Mouse (Mus musculus): Measurements from ENCODE around the gene Pnrc1. TPM values are rescaled to one million over a fixed set of nuclear protein-coding genes. Genes with fewer than 3 reads are reported as not detected.

The Pnrc1 gene
- polyA plus RNA-seq, 1 experiment from 2014 or later, result 110 TPM

- Histone ChIP-seq H3K36me3 (no peaks in the 10 kb centered on the region), H3K9ac (peak within 1 kb of the TSS; percentile 72), H3K27ac (ENCODE audit: poor library complexity, severe bottlenecking) (no peak within 1 kb of the TSS), H3K9me3 (replicated peaks) (peaks cover 5% of the 10 kb centered on the region), H3K4me3 (peak within 1 kb of the TSS; percentile 56), H3K4me2 (peak within 1 kb of the TSS; percentile 94), H3K27me3 (replicated peaks) (no peaks in the 10 kb centered on the region; the same call in 1 of the 2 replicates), H3K4me1 (replicated peaks) (peaks cover 7% of the 10 kb centered on the region; the same call in 1 of the 2 replicates)
- 3% methylated on average over 65 of the region's 65 CpGs for WGBS
- ATAC-seq (ENCODE audit: insufficient number of reproducible peaks, low FRiP score), result peak; percentile 66
These were observed 80.8 kb downstream of the Pnrc1 start, which contains the start of gene Srsf12 for GRCm38 (mm10) chr4:33208881-33209841. Gene Srsf12, plus strand, starts transcription at chr4:33208991.

GRCm38 (mm10) chr4:33207551-33207950, 82.4 kb downstream of the Pnrc1 start:
- H3K27me3 ChIP-seq (replicated peaks), result no peaks in the 10 kb centered on the region; the same call in 1 of the 2 replicates
- 0 out of 2 replicates have a peak, but pooled peaks cover under 1% of the 10 kb centered on the region for H3K9me3 ChIP-seq (replicated peaks)
- H3K4me1 ChIP-seq (replicated peaks), result peaks cover 7% of the 10 kb centered on the region; the same call in 1 of the 2 replicates
- no peak for ATAC-seq (ENCODE audit: insufficient number of reproducible peaks, low FRiP score)
- H3K9ac ChIP-seq, result no peak overlapping the region
- H3K27ac ChIP-seq (ENCODE audit: poor library complexity, severe bottlenecking), result no peak overlapping the region
- no peak overlapping the region for H3K4me3 ChIP-seq
- H3K4me2 ChIP-seq, result no peak overlapping the region
- no peaks in the 10 kb centered on the region for H3K36me3 ChIP-seq
- whole genome bisulfite sequencing, result 81% methylated on average over 2 of the region's 2 CpGs

- Histone ChIP-seq H3K27ac (ENCODE audit: poor library complexity, severe bottlenecking) (no peak overlapping the region), H3K9me3 (replicated peaks) (no peaks in the 10 kb centered on the region), H3K4me2 (no peak overlapping the region), H3K9ac (no peak overlapping the region), H3K36me3 (no peaks in the 10 kb centered on the region), H3K4me3 (no peak overlapping the region), H3K27me3 (replicated peaks) (no peaks in the 10 kb centered on the region), H3K4me1 (replicated peaks) (peaks cover 7% of the 10 kb centered on the region; the same call in 1 of the 2 replicates)
- no peak for ATAC-seq (ENCODE audit: insufficient number of reproducible peaks, low FRiP score)
- WGBS, result 3% methylated on average over 4 of the region's 4 CpGs
These were observed 85.3 kb downstream of the Pnrc1 start for GRCm38 (mm10) chr4:33204682-33205081.

GRCm38 (mm10) chr4:33198117-33198516, 91.8 kb downstream of the Pnrc1 start:
- no peak for ATAC-seq (ENCODE audit: insufficient number of reproducible peaks, low FRiP score)
- no peaks in the 10 kb centered on the region for H3K4me1 ChIP-seq (replicated peaks)
- H3K27ac ChIP-seq (ENCODE audit: poor library complexity, severe bottlenecking), result no peak overlapping the region
- no peak overlapping the region for H3K4me3 ChIP-seq
- H3K36me3 ChIP-seq, result no peaks in the 10 kb centered on the region
- no peak overlapping the region for H3K9ac ChIP-seq
- no peak overlapping the region for H3K4me2 ChIP-seq
- H3K9me3 ChIP-seq (replicated peaks), result peaks cover 4% of the 10 kb centered on the region; the same call in 1 of the 2 replicates
- H3K27me3 ChIP-seq (replicated peaks), result no peaks in the 10 kb centered on the region
- 18% methylated on average over 2 of the region's 2 CpGs for WGBS

Other genes with a start within 250 kb of the Pnrc1 start
- gene Gabrr2, start 227.2 kb downstream of the Pnrc1 start, polyA plus RNA-seq (2016; fragmentation: Nextera tagmentation; extraction: Ambion mirVana), result 0.28 TPM in 1 of 2 replicates, not detected in the other
- 0.10 and 0.11 TPM in 2 replicates for gene Gabrr1, start 157.6 kb downstream of the Pnrc1 start, polyA plus RNA-seq (2016; fragmentation: Nextera tagmentation; extraction: Ambion mirVana)
- 1.8 and 2.0 TPM in 2 replicates for gene Pm20d2, start 100.4 kb downstream of the Pnrc1 start, polyA plus RNA-seq (2016; fragmentation: Nextera tagmentation; extraction: Ambion mirVana)
- 2.2 and 3.3 TPM in 2 replicates for gene Srsf12, start 81.2 kb downstream of the Pnrc1 start, polyA plus RNA-seq (2016; fragmentation: Nextera tagmentation; extraction: Ambion mirVana)
- gene Rngtt, start 20.1 kb upstream of the Pnrc1 start, polyA plus RNA-seq (2016; fragmentation: Nextera tagmentation; extraction: Ambion mirVana), result 21.7 and 22.2 TPM in 2 replicates